Mouse (Mus musculus) hindbrain, postnatal 0 days (tissue): Measurements from ENCODE around the gene Pcolce2. TPM values are rescaled to one million over a fixed set of nuclear protein-coding genes. Genes with fewer than 3 reads are reported as not detected.
A peak's percentile ranks its signal among the peaks of the same experiment; 100 is the strongest.

Experiments used
- ATAC-seq: fragments of 200-750 bp; cut with Nextera tagmentation; 2 replicates; pipeline ENCODE4 v1.8.0; 2017; ENCODE audit warnings: mild to moderate bottlenecking, moderate TSS enrichment, moderate library complexity
- DNase-seq: peaks from one replicate; pipeline ENCODE4 v3.0.0-alpha.2; 2015; ENCODE audit warnings: low spot score
- H3K27ac ChIP-seq: fragments of 300-500 bp; sonication (generic); 2 replicates; pipeline ENCODE4 v1.5.1; 2014; ENCODE audit warnings: mild to moderate bottlenecking
- H3K27me3 ChIP-seq: fragments of 300-500 bp; sonication (generic); 2 replicates; pipeline ENCODE4 v1.6.1; 2014; ENCODE audit warnings: low read length, mixed read lengths; ENCODE audit not compliant: insufficient read depth
- H3K36me3 ChIP-seq: fragments of 300-500 bp; sonication (generic); 2 replicates; pipeline ENCODE4 v1.6.1; 2014; ENCODE audit warnings: low read length, mixed read lengths; ENCODE audit not compliant: insufficient read depth
- H3K4me1 ChIP-seq: fragments of 300-500 bp; sonication (generic); 2 replicates; pipeline ENCODE4 v1.6.1; 2014; ENCODE audit warnings: antibody characterized with exemption, low read length, mixed read lengths; ENCODE audit not compliant: insufficient read depth
- H3K4me2 ChIP-seq: fragments of 300-500 bp; sonication (generic); 2 replicates; pipeline ENCODE4 v1.6.1; 2014; ENCODE audit warnings: low read depth, mild to moderate bottlenecking, low read length, moderate library complexity, mixed read lengths
- H3K4me3 ChIP-seq: fragments of 300-500 bp; sonication (generic); 2 replicates; pipeline ENCODE4 v1.5.1; 2014; ENCODE audit warnings: low read length
- H3K9ac ChIP-seq: fragments of 300-500 bp; sonication (generic); replicated peaks from 2 replicates; pipeline ENCODE4 v1.6.1; 2014; ENCODE audit warnings: mild to moderate bottlenecking, low read length, moderate library complexity, mixed read lengths
- H3K9me3 ChIP-seq: fragments of 300-500 bp; sonication (generic); 2 replicates; pipeline ENCODE4 v1.6.1; 2016; ENCODE audit warnings: low read length, mixed read lengths
- CTCF ChIP-seq: IDR thresholded peaks from 2 replicates; pipeline ENCODE4 v1.5.1; 2016; ENCODE audit warnings: antibody characterized with exemption, control low read depth, low read depth
- WGBS: fragments of 180-500 bp; shearing (Covaris S2); extraction: QIAGEN DNeasy Blood & Tissue Kit; methylation state at CpG from one replicate; pipeline ENCODE4 v1.1.7; 2014; 5-methylcytosine and 5-hydroxymethylcytosine counted together
- polyA plus RNA-seq: library from polyadenylated mRNA; unstranded; fragments of >200 nt; fragmentation: Nextera tagmentation; extraction: Ambion mirVana; gene quantifications from 2 replicates; pipeline ENCODE4 v1.2.1, GENCODE M21; 2015
- total RNA-seq: library from RNA; depleted of rRNA; stranded (reverse); fragments of >200 nt; gene quantifications from 2 replicates; pipeline ENCODE4 v1.2.3, GENCODE M21; 2014

Pcolce2 gene
- total and polyA plus RNA-seq, 2 experiments from 2014 or later: 2.4 to 2.5 TPM

- Histone ChIP-seq H3K36me3 (no peaks in the 10 kb centered on the region), H3K27me3 (no peaks in the 10 kb centered on the region), H3K27ac (no peak overlapping the region), H3K4me1 (no peaks in the 10 kb centered on the region; the same call in 1 of the 2 replicates), H3K9me3 (no peaks in the 10 kb centered on the region), H3K4me3 (no peak overlapping the region), H3K9ac (no peak overlapping the region), H3K4me2 (no peak overlapping the region)
- WGBS: 94% methylated on average over 3 of the region's 3 CpGs
- ATAC-seq (no peak), DNase-seq (no peak)
- no peak for TF ChIP-seq CTCF
Measured at GRCm38 (mm10) chr9:95672331-95672730, 34.9 kb downstream of the Pcolce2 start.

DNA sequence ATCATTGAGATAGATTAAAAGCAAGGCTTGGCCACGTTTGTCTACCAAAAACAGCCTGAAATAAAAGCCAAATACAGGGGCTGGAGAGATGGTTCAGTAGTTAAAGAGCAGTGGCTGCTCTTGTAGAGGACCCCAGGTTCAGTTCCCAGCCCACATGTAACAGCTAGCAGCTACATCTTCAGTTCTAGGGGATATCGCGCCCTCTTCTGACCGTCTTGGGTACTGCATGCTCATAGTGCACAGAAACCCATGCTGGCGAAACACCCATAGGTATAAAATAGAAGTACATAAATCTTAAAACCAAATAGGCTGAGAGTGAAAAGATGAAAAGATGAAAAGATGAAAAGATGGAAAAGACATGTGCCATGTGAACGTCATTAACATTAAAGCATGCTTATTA, 35.4 kb downstream of the Pcolce2 start:
- H3K9ac ChIP-seq: no peak overlapping the region
- WGBS: 84% methylated on average over 6 of the region's 6 CpGs
- ATAC-seq (no peak), DNase-seq (no peak)
- TF ChIP-seq CTCF: peak; percentile 51
- H3K4me1 ChIP-seq: no peaks in the 10 kb centered on the region; the same call in 1 of the 2 replicates
- no peaks in the 10 kb centered on the region for H3K36me3 ChIP-seq
- H3K4me2 ChIP-seq: no peak overlapping the region
- no peaks in the 10 kb centered on the region for H3K27me3 ChIP-seq
- H3K9me3 ChIP-seq: no peaks in the 10 kb centered on the region
- H3K4me3 ChIP-seq: no peak overlapping the region
- H3K27ac ChIP-seq: no peak overlapping the region

DNA sequence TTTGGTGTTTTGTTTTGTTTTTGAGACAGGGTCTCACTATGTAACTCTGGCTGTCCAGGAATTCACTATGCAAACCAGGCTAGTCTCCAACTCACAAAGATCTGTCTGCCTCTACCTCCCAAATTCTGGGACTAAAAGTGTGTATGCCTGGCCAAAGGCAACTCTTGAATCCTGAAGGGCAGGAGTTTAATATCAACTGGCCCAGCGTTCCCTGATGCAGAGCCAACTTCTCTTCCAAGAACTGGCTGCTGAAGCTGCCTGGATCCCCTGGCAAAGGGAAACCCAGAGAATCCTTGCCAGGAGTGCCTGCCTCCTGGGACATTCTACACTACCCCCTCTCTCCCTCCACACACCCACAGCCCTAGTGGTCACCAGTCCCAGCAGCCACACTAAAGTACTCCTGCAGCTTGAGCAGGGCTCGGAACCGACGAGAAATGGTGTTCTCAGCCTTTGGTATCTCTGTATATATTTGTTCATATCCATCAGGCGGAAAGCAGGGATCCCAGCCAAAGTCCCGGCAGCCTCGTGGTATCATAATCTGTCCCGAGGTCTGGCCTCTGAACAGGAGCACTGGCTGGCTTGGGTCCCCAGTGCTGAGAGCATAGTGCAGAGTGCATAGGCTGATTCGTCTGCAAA, 37.8 kb downstream of the Pcolce2 start:
- H3K4me2 ChIP-seq: peak overlapping the region; percentile 33; the same call in 1 of the 2 replicates
- H3K4me1 ChIP-seq: no peaks in the 10 kb centered on the region
- H3K9me3 ChIP-seq: no peaks in the 10 kb centered on the region
- H3K36me3 ChIP-seq: no peaks in the 10 kb centered on the region
- no peak overlapping the region; the same call in 1 of the 2 replicates for H3K27ac ChIP-seq
- TF ChIP-seq CTCF: peak; percentile 37
- ATAC-seq (peak; percentile 83; the same call in 1 of the 2 replicates), DNase-seq (peak; percentile 85)
- H3K9ac ChIP-seq: 0 out of 2 replicates have a peak overlapping the region, but pooled peaks have one; percentile 0
- H3K4me3 ChIP-seq: no peak overlapping the region
- WGBS: 42% methylated on average over 9 of the region's 9 CpGs
- H3K27me3 ChIP-seq: no peaks in the 10 kb centered on the region

GRCm38 (mm10) chr9:95676021-95676420, 38.6 kb downstream of the Pcolce2 start:
- WGBS: 94% methylated on average over 4 of the region's 4 CpGs
- Histone ChIP-seq H3K27me3 (no peaks in the 10 kb centered on the region), H3K4me2 (no peak overlapping the region), H3K9me3 (no peaks in the 10 kb centered on the region), H3K36me3 (no peaks in the 10 kb centered on the region), H3K4me3 (no peak overlapping the region), H3K27ac (no peak overlapping the region), H3K4me1 (no peaks in the 10 kb centered on the region), H3K9ac (no peak overlapping the region)
- no peak for TF ChIP-seq CTCF
- ATAC-seq: no peak
- no peak for DNase-seq

GRCm38 (mm10) chr9:95679966-95680365, 42.6 kb downstream of the Pcolce2 start:
- H3K4me2 ChIP-seq: no peak overlapping the region
- TF ChIP-seq CTCF: no peak
- H3K36me3 ChIP-seq: no peaks in the 10 kb centered on the region
- no peaks in the 10 kb centered on the region for H3K9me3 ChIP-seq
- no peak for ATAC-seq
- H3K4me3 ChIP-seq: no peak overlapping the region
- no peaks in the 10 kb centered on the region for H3K27me3 ChIP-seq
- no peak overlapping the region for H3K9ac ChIP-seq
- 71% methylated on average over 7 of the region's 7 CpGs for WGBS
- no peaks in the 10 kb centered on the region for H3K4me1 ChIP-seq
- DNase-seq: no peak
- H3K27ac ChIP-seq: no peak overlapping the region

DNA sequence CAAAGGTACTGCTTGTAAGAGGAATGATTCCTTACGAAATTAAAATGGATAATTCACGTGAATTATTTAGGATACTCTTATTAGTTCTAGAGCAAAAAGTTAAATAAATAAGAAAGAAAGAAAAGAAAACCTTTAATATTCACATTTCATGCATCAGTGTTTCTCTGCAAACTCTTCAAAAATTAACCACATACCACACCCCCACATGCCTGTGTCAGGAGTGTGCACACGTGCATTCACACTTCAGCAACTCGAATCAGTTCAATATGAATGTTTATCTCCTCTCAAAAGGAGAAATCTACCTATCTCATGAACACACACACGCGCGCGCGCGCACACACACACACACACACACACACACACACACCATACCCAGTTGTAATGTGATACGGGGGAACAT, 43.3 kb downstream of the Pcolce2 start:
- Histone ChIP-seq H3K4me1 (no peaks in the 10 kb centered on the region), H3K36me3 (no peaks in the 10 kb centered on the region), H3K9me3 (no peaks in the 10 kb centered on the region), H3K27me3 (no peaks in the 10 kb centered on the region), H3K4me2 (no peak overlapping the region), H3K27ac (no peak overlapping the region), H3K9ac (no peak overlapping the region), H3K4me3 (no peak overlapping the region)
- no peak for TF ChIP-seq CTCF
- no peak for ATAC-seq
- 95% methylated on average over 11 of the region's 11 CpGs for WGBS
- DNase-seq: no peak

GRCm38 (mm10) chr9:95685660-95686440, 48.4 kb downstream of the Pcolce2 start:
- DNase-seq (no peak), ATAC-seq (no peak)
- Histone ChIP-seq H3K4me3 (no peak overlapping the region), H3K4me2 (no peak overlapping the region), H3K9ac (no peak overlapping the region), H3K36me3 (no peaks in the 10 kb centered on the region), H3K9me3 (no peaks in the 10 kb centered on the region), H3K27me3 (no peaks in the 10 kb centered on the region), H3K4me1 (no peaks in the 10 kb centered on the region), H3K27ac (no peak overlapping the region)
- 53% methylated on average over 11 of the region's 11 CpGs for WGBS
- no peak for TF ChIP-seq CTCF
